Mouse (Mus musculus): ENCODE data around the gene Ppip5k1. TPM values are rescaled to one million over a fixed set of nuclear protein-coding genes. Genes with fewer than 3 reads are reported as not detected.

Ppip5k1 gene
- polyA plus RNA-seq (2021; fragmentation: Nextera tagmentation) = 24.7 and 28.6 TPM in 2 replicates
- long read RNA-seq, experiment 1, partial matches to known transcripts = 19 of 42 reads
- long read RNA-seq, experiment 1, other reads (novel, unspliced or antisense) = 16 of 42 reads
- long read RNA-seq, experiment 2, partial matches to known transcripts = 11 of 19 reads
- long read RNA-seq, experiment 2, other reads (novel, unspliced or antisense) = 6 of 19 reads

DNA sequence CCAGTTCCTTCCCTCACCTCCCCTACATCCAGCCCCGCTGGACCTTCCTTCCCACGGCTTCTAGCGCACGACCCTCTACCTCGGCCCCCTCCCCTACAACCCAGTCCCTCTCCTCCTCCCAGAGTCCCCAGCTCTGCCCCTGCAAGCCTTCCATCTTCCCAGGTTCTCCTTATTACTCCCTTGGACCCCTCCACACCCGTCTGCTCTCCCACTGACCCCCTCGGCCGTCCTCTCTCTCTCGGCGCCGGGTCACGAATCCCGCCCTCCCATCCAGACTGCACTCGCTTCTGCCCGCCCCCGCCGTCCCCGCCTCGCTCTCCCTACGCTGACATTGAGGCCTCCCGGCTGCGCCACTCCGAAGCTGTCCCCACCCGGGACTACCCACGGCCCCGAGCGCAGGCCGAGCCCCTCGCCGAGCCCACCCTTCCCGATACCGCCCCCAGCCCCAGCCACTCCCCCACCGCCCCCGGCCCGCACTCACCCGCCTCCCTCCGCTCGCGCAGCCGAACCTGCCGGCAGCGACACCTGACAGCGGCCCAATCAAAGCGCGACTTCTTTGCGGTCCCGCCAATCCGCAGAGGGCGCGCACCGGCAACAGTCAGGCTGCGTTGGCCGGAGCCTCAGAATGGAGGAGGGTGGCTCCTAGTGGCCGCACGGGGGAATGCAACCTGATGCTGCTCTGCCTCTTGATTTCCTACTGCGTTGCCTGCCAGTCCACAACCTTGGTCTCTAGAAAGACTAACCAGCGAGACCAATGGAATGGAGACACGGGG, at the start of gene Ppip5k1:
Gene Ppip5k1 (minus strand): TSS at position 577 of the 773 bp plus-strand sequence.

DNA sequence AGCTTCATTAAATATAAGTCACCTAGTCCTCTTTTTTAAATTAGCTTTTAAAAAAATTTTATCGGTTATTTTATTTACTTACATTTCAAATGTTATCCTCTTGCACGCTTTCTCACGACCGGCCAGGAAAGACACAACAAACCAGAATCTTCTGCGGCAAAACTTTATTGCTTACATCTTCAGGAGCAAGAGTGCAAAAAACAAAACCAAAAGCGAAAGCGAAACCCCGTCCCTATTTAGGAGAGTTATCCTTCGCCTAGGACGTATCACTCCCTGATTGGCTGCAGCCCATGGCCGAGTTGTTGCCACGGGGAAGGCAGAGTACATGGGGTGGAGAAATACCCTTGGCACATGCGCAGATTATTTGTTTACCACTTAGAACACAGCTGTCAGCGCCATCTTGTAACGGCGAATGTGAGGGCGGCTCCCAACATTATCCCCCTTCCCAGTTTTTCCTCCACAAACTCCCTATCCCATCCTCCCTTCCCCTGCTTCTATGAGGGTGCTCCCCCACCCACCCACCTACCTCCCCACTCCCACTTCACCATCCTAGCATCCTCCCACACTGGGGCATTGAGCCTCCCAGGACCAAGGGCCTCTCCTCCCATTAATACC, 31.9 kb upstream of the Ppip5k1 start, which contains the start of gene Strc:
Gene Strc (minus strand): TSS at position 208 of the 615 bp plus-strand sequence.

DNA sequence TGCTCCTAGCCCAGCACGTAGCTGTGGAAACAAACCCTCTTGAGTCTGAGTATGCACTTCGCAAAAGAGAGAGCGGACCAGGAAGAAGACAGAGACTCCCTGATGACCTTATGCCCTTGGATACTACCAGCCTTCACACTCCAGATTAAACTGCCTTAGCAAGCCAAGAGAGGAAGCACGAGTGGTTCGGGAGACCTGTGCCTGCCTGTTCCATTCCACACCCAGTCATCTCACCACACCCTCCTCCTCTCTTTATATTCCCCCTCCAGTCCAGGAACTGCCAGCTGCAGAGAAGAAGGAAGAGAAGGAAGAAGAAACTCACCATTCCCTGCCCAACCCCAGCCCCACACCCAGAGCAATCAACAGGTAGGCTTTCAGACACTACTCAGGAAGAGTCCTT, 2.3 kb upstream of the Ppip5k1 start, which contains the start of gene Ckmt1:
Gene Ckmt1 (plus strand): TSS at position 221 of the 400 bp plus-strand sequence.

DNA sequence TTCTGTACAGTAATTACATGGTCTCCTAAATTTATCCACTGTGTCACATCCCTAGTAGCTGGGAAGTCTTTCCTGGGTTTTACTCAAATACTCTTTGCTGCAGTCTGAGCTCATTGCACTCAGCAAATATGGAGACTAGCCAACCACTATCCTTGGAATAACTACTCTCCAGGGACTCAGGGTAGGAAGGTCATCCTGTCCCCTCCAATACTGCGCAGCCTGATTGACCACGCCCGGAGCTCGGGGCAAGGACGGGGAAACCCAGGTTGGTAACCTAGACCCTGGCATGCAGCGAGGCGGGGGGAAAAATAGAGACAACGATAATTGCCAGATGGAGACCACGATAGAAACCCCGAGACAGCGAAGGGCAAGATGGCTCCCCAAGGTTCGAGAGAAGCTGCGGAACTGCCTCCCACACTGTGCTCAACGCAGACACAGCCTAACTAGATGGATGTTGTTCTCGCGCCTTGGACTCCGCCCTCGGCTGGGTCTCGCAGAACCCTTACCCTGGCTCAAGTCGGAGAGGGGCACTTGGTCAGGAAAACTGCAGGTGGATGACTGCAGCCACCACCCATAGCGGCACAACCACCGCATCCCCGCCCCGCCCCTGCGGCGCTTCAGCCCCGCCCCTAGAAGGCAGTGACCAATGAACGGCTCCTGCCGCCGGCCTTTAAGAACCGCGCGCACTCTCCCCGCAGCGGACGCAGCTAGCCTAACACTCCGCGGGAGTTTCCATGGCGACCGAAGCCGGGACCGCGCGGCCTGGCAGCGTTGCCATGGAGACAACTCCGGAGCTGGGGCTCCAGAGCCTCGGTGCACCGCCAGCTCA, 66.1 kb downstream of the Ppip5k1 start, which contains the start of gene Map1a:
Gene Map1a (plus strand): TSS at position 700 of the 829 bp plus-strand sequence.

DNA sequence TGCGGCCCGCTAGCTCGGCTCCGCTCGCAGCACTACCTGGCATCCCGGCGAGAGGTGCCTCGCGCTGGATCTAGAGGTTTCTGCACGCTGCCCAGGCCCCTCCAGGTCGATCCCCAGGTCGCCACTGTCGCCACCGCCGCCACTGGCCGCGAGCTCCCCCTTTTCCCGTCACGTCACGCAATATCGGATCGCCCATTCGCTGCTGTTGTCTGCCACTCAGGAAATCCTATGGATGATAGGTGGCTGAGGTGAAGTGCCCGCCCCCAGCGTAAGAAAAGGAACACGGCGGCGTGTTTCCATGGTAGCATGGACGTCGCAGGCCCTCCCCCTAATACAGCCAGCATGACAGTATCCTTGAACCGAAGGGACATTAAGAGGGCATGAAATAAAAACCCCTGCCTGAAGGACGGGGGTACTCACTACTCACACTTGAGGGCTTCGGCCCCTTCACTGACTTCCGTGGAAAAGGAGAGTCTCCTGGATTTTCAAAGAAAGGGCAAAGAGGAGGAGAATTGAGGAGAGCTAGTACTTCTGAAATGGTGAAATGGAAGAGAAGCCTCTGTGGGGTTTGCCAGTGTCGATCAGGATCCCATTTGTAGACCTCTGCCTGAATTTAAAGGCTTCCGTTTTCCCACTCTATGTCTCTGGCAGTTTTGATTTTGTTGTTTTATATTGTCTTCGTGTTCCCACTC, 83.8 kb downstream of the Ppip5k1 start, which contains the start of gene Trp53bp1:
Gene Trp53bp1 (minus strand): TSS at position 172 of the 692 bp plus-strand sequence.

Other genes with a start within 250 kb of the Ppip5k1 start
- not detected in 2 replicates for gene Tgm7, start 245.6 kb downstream of the Ppip5k1 start, polyA plus RNA-seq (2021; fragmentation: Nextera tagmentation)
- 9.8 and 13.2 TPM in 2 replicates for gene Adal, start 215.0 kb downstream of the Ppip5k1 start, polyA plus RNA-seq (2021; fragmentation: Nextera tagmentation)
- 5.2 and 9.5 TPM in 2 replicates for gene Lcmt2, start 214.7 kb downstream of the Ppip5k1 start, polyA plus RNA-seq (2021; fragmentation: Nextera tagmentation)
- 10.3 and 12.6 TPM in 2 replicates for gene Tubgcp4, start 184.7 kb downstream of the Ppip5k1 start, polyA plus RNA-seq (2021; fragmentation: Nextera tagmentation)
- 2.0 and 2.3 TPM in 2 replicates for gene Zscan29, start 184.3 kb downstream of the Ppip5k1 start, polyA plus RNA-seq (2021; fragmentation: Nextera tagmentation)
- 20.2 and 28.1 TPM in 2 replicates for gene Trp53bp1, start 84.0 kb downstream of the Ppip5k1 start, polyA plus RNA-seq (2021; fragmentation: Nextera tagmentation)
- 116 and 149 TPM in 2 replicates for gene Map1a, start 65.8 kb downstream of the Ppip5k1 start, polyA plus RNA-seq (2021; fragmentation: Nextera tagmentation)
- 304 and 453 TPM in 2 replicates for gene Ckmt1, start 2.3 kb upstream of the Ppip5k1 start, polyA plus RNA-seq (2021; fragmentation: Nextera tagmentation)
- 0.04 TPM in 1 of 2 replicates, not detected in the other for gene Strc, start 31.8 kb upstream of the Ppip5k1 start, polyA plus RNA-seq (2021; fragmentation: Nextera tagmentation)
- gene Pdia3, start 58.4 kb upstream of the Ppip5k1 start, polyA plus RNA-seq (2021; fragmentation: Nextera tagmentation) = 77.7 and 103 TPM in 2 replicates
- gene Catsper2, start 58.4 kb upstream of the Ppip5k1 start, polyA plus RNA-seq (2021; fragmentation: Nextera tagmentation) = 0.81 and 1.7 TPM in 2 replicates
- 0.90 and 1.5 TPM in 2 replicates for gene Ell3, start 88.9 kb upstream of the Ppip5k1 start, polyA plus RNA-seq (2021; fragmentation: Nextera tagmentation)
- 612 and 693 TPM in 2 replicates for gene Serf2, start 93.8 kb upstream of the Ppip5k1 start, polyA plus RNA-seq (2021; fragmentation: Nextera tagmentation)
- gene Hypk, start 97.9 kb upstream of the Ppip5k1 start, polyA plus RNA-seq (2021; fragmentation: Nextera tagmentation) = 97.5 and 119 TPM in 2 replicates
- 0.21 TPM in 1 of 2 replicates, not detected in the other for gene Serinc4, start 101.4 kb upstream of the Ppip5k1 start, polyA plus RNA-seq (2021; fragmentation: Nextera tagmentation)
- 37.3 and 49.3 TPM in 2 replicates for gene Mfap1b, start 118.7 kb upstream of the Ppip5k1 start, polyA plus RNA-seq (2021; fragmentation: Nextera tagmentation)
- gene Mfap1a, start 151.3 kb upstream of the Ppip5k1 start, polyA plus RNA-seq (2021; fragmentation: Nextera tagmentation) = 11.3 and 13.6 TPM in 2 replicates
- 1.5 and 1.7 TPM in 2 replicates for gene Wdr76, start 151.3 kb upstream of the Ppip5k1 start, polyA plus RNA-seq (2021; fragmentation: Nextera tagmentation)

All from left cerebral cortex, adult 6 months (tissue).